Mouse (Mus musculus): ENCODE results near the gene Thap4. TPM values are rescaled to one million over a fixed set of nuclear protein-coding genes. Genes with fewer than 3 reads are reported as not detected.

Gene Thap4
- total RNA-seq (2014; rRNA removed) (56.0 and 63.3 TPM in 2 replicates), polyA plus RNA-seq (2015; fragmentation: Nextera tagmentation; extraction: Ambion mirVana) (53.7 and 57.1 TPM in 2 replicates)

DNA sequence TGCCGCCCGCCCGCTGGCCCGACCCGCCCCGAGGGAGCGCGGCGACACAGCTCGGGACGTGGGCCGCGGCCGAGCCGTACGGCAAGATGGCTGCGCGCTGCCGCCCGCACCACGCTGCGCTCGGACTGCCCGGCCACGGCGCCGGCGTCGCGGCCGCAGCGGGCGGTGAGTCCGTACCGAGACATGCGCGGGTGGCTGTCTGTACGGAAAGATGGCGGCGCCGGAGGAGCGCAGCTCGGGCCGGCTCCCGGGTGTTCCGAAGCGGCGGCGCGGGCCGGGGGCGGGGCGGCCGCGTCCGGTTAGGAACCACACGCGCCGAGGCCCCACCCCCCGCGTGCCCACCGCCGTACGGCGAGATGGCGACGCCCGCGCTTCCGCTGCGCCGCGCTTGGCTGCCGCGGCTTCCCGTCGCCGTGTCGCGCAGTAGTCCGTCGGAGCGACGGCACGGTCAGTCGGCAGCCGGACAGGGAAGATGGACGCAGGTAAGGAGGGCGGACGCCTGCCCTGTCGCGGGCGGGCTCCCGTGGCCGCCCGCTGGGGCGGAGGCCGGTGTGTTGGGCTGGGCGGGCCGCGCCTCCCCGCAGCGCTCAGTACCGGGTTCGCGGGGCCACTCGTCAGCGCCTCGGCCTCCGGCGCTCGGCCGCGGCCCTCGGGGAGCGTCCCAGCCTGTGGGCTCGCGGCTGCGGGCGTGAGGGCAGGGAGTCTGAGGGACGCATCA, at the start of gene Thap4:
Gene Thap4, minus strand, starts transcription at position 292 of the 718 bp plus-strand sequence.
- Histone ChIP-seq H3K4me2 (ENCODE audit: low read depth, low read length, poor library complexity, severe bottlenecking) (peak within 1 kb of the TSS; percentile 90), H3K9ac (replicated peaks; ENCODE audit: low read length, poor library complexity, severe bottlenecking) (peak within 1 kb of the TSS; percentile 88), H3K27me3 (ENCODE audit: insufficient read depth, low read length) (no peaks in the 10 kb centered on the region), H3K36me3 (ENCODE audit: insufficient read depth, low read length) (peaks cover 7% of the 10 kb centered on the region), H3K27ac (ENCODE audit: low read depth, low read length) (peak within 1 kb of the TSS; percentile 82), H3K9me3 (ENCODE audit: low read length) (no peaks in the 10 kb centered on the region), H3K4me3 (ENCODE audit: low read depth, low read length) (peak within 1 kb of the TSS; percentile 87), H3K4me1 (ENCODE audit: insufficient read depth, low read length) (peaks cover 3% of the 10 kb centered on the region; the same call in 1 of the 2 replicates)
- ATAC-seq (ENCODE audit: low FRiP score) (peak; percentile 94), DNase-seq (ENCODE audit: low spot score) (peak; percentile 95)
- under 1% methylated on average over 46 of the region's 121 CpGs for WGBS
- no peak for TF ChIP-seq CTCF (IDR thresholded peaks at IDR 0.05)

DNA sequence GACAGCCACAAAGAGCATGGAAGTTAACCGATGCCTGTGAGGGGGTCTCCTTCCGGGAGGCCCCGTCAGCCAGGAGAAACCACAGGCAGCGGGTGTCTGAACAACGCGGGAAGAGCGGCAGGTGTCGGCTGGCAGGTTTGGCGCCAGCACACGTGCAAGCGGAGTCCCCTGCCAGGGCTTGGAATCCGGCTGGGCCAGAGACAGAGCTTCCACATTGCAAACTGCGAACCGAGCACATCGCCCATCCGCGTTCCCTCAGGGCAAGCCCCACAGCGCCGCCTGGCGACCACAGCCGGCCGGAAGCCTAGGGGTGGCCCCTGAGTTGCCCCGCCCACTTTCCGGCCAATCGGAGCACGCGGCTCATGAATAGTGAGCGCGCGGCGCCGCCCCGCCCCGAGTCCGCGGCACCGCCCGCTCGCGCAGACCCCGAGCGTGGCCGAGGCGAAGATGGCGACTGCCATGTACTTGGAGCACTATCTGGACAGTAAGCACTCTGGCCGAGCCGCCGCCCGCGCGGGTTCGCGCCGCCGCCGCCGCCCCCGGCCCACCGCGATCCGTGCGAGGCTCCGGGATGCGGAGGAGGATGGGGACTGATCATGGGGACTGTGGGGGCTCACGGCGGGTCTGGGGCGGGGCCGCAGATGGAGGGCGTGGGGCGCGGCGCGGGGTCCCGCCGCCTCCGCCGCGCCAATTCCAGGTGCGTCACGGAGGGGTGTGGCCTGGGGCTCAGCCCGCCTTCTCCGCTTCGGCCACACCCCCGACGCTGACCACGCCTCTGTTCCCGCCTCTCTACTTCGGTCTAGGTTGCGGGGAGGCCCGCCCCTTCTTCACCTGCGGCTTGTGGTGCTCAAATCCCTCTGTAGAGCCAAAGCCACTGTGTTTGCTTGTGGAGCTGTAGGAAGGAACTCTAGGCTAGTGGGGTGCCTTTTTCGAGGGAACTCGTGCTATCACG, 49.2 kb upstream of the Thap4 start, which contains the start of gene Ing5:
Gene Ing5, plus strand, starts transcription at position 410 of the 952 bp plus-strand sequence.
- under 1% methylated on average over 75 of the region's 94 CpGs for WGBS
- H3K36me3 ChIP-seq (ENCODE audit: insufficient read depth, low read length) = peaks cover 7% of the 10 kb centered on the region; the same call in 1 of the 2 replicates
- no peaks in the 10 kb centered on the region for H3K27me3 ChIP-seq (ENCODE audit: insufficient read depth, low read length)
- peak within 1 kb of the TSS; percentile 68 for H3K4me2 ChIP-seq (ENCODE audit: low read depth, low read length, poor library complexity, severe bottlenecking)
- H3K4me1 ChIP-seq (ENCODE audit: insufficient read depth, low read length) = peaks cover 7% of the 10 kb centered on the region; the same call in 1 of the 2 replicates
- H3K27ac ChIP-seq (ENCODE audit: low read depth, low read length) = peak within 1 kb of the TSS; percentile 95
- peak; percentile 95 for TF ChIP-seq CTCF (IDR thresholded peaks at IDR 0.05)
- peak within 1 kb of the TSS; percentile 69 for H3K4me3 ChIP-seq (ENCODE audit: low read depth, low read length)
- no peaks in the 10 kb centered on the region for H3K9me3 ChIP-seq (ENCODE audit: low read length)
- peak within 1 kb of the TSS; percentile 89 for H3K9ac ChIP-seq (replicated peaks; ENCODE audit: low read length, poor library complexity, severe bottlenecking)
- ATAC-seq (ENCODE audit: low FRiP score) (peak; percentile 94), DNase-seq (ENCODE audit: low spot score) (peak; percentile 97)

DNA sequence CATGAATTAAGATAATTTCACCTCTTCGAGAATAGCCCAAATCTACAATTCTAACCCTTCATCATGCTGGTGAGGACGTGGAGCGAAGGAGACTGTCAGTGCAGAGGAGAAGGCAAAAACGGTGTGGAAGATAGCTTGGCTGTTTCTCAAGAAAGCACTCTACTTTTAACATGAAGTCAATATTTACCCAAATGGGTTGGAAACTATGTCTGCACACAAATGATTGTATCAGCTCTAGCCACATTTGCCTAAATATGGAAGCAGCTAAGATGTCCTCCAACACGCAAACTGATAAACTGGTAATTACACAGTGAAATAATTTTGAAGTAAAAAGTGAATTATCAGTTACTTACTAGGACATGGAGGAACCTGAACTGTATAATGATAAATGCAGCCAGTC, 48.1 kb upstream of the Thap4 start:
- no peak for TF ChIP-seq CTCF (IDR thresholded peaks at IDR 0.05)
- Histone ChIP-seq H3K4me2 (ENCODE audit: low read depth, low read length, poor library complexity, severe bottlenecking) (peak overlapping the region; percentile 68), H3K27ac (ENCODE audit: low read depth, low read length) (peak overlapping the region; percentile 95; the same call in 1 of the 2 replicates), H3K4me3 (ENCODE audit: low read depth, low read length) (no peak overlapping the region), H3K27me3 (ENCODE audit: insufficient read depth, low read length) (no peaks in the 10 kb centered on the region), H3K36me3 (ENCODE audit: insufficient read depth, low read length) (peaks cover 14% of the 10 kb centered on the region; the same call in 1 of the 2 replicates), H3K9ac (replicated peaks; ENCODE audit: low read length, poor library complexity, severe bottlenecking) (no peak overlapping the region), H3K4me1 (ENCODE audit: insufficient read depth, low read length) (peaks cover 7% of the 10 kb centered on the region; the same call in 1 of the 2 replicates), H3K9me3 (ENCODE audit: low read length) (no peaks in the 10 kb centered on the region)
- WGBS = 88% methylated on average over 5 of the region's 5 CpGs
- ATAC-seq (ENCODE audit: low FRiP score) (no peak), DNase-seq (ENCODE audit: low spot score) (no peak)

DNA sequence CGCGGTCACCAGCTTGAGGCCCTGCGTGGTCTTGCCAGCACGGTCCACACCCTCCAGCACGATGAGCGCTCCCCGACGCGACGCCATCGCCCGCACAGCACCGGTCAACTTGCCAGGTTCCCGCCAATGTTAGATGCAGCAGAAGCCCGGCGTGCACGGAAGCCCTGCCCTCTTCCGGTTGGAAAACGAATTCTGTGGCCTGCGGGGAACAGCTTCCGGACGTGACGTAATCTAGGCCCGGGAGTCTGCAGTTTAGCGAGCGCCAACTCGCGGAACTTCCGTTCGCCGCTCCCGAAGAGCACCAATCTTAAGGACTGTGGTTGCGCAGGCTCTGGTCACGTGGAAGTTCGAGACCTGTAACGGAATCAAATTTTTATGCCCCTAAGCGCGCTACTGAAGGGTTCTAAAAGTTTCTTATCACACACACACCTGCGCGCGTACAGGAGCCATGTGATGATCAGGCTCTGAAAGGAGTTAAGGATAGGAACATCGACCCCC, 47.1 kb upstream of the Thap4 start, which contains the start of gene Dtymk:
Gene Dtymk, minus strand, starts transcription at position 194 of the 498 bp plus-strand sequence.
- Histone ChIP-seq H3K36me3 (ENCODE audit: insufficient read depth, low read length) (peaks cover 14% of the 10 kb centered on the region; the same call in 1 of the 2 replicates), H3K4me2 (ENCODE audit: low read depth, low read length, poor library complexity, severe bottlenecking) (peak within 1 kb of the TSS; percentile 57), H3K9ac (replicated peaks; ENCODE audit: low read length, poor library complexity, severe bottlenecking) (peak within 1 kb of the TSS; percentile 75), H3K9me3 (ENCODE audit: low read length) (no peaks in the 10 kb centered on the region), H3K4me1 (ENCODE audit: insufficient read depth, low read length) (peaks cover 7% of the 10 kb centered on the region; the same call in 1 of the 2 replicates), H3K27me3 (ENCODE audit: insufficient read depth, low read length) (no peaks in the 10 kb centered on the region), H3K4me3 (ENCODE audit: low read depth, low read length) (peak within 1 kb of the TSS; percentile 67), H3K27ac (ENCODE audit: low read depth, low read length) (peak within 1 kb of the TSS; percentile 68)
- under 1% methylated on average over 42 of the region's 42 CpGs for WGBS
- TF ChIP-seq CTCF (IDR thresholded peaks at IDR 0.05) = peak; percentile 76
- peak; percentile 98 for DNase-seq (ENCODE audit: low spot score)
- ATAC-seq (ENCODE audit: low FRiP score) = peak; percentile 45

DNA sequence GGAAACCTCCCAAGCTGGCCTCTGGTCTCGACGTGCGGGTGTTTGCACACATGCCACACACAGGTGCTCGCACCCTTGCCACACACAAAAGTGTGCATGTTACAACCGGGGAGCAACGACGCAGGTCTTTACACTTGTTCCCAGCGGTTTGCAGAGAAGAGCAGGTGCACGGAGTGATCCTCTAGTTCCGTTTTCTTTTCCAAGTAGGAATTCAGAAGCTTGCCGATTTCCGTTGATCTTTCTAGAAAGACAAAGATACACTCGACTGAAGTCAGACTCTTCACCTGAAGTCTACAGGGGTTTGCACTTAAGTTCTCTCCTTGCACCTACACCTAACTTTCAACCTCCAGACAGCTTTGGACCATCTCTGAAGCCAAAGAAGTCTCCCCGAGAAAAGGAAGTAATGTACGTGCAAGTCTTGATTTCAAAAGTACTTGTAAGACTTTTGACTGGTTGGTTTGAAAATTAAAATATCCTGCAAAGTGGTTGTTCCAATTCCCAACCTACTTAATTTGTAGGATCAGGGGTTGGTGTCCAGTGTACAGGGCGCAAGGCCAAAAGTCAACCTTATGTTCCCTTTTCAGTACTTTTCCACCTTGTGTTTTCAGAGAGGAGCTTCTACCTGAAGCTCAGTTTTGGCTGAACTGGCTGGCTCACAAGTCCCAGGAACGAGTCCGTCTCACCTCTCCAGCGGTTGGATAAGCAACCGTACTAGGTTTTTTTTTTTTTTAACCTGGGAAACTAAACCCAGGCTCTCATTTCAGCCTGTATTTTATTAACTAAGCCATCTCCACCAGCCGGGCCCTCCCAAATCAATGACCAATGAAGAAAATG, 46.2 kb upstream of the Thap4 start:
- peak overlapping the region; percentile 57 for H3K4me2 ChIP-seq (ENCODE audit: low read depth, low read length, poor library complexity, severe bottlenecking)
- WGBS = 78% methylated on average over 21 of the region's 21 CpGs
- H3K27ac ChIP-seq (ENCODE audit: low read depth, low read length) = peak overlapping the region; percentile 68; the same call in 1 of the 2 replicates
- H3K9ac ChIP-seq (replicated peaks; ENCODE audit: low read length, poor library complexity, severe bottlenecking) = peak overlapping the region; percentile 75
- H3K9me3 ChIP-seq (ENCODE audit: low read length) = no peaks in the 10 kb centered on the region
- peak overlapping the region; percentile 67 for H3K4me3 ChIP-seq (ENCODE audit: low read depth, low read length)
- H3K36me3 ChIP-seq (ENCODE audit: insufficient read depth, low read length) = peaks cover 8% of the 10 kb centered on the region; the same call in 1 of the 2 replicates
- H3K27me3 ChIP-seq (ENCODE audit: insufficient read depth, low read length) = no peaks in the 10 kb centered on the region
- no peak for DNase-seq (ENCODE audit: low spot score)
- no peak for ATAC-seq (ENCODE audit: low FRiP score)
- no peak for TF ChIP-seq CTCF (IDR thresholded peaks at IDR 0.05)
- peaks cover 7% of the 10 kb centered on the region; the same call in 1 of the 2 replicates for H3K4me1 ChIP-seq (ENCODE audit: insufficient read depth, low read length)
